ENCODE assay signal across 22 mouse cellular contexts in the genomic region with DNA sequence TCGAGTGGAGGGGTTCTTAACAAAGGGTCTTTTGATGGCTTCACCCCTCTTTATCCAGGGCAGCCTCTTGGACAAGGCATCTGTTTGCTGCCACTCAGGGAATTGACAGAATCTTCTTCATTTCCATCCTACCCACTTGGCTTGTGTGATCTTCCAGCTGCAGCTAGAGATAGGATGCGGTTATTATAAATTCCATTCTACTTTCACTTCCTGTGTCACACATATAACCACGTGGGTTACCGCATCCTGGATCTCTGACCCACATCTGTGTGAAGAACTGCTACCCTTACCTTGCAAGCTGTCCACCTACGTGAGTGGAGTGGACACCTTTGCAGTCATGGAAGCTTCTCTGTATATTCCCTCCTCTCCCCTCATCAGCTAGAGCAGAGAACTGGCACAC.
DNase-seq lines count a peak whose midpoint lies in the region; ATAC-seq and TF ChIP-seq lines count a peak whose summit lies in the region.
"Had no signal": no experiment of that assay in that cellular context is flagged by ENCODE, and none has a peak within 500 bp of the region (broad histone marks: within the 10 kb centered on the region; RNA-seq: fewer than 3 reads in every experiment).

No protein-coding gene starts in this region.

- no peak overlapping the region for H3K4me2 ChIP-seq in midbrain, embryonic 16.5 days (ENCODE audit: low read length)
- H3K4me2 ChIP-seq in hindbrain, embryonic 11.5 days (replicated peaks; ENCODE audit: low read depth, low read length): no peak overlapping the region
- H3K4me2 ChIP-seq: embryonic facial prominence, embryonic 13.5 days; heart, embryonic 11.5 days; hindbrain, embryonic 15.5 days; limb, embryonic 15.5 days; midbrain, embryonic 12.5 days had no signal

- peak; percentile 3 for DNase-seq in lung, postnatal 36 days
- DNase-seq in lung, postnatal 10 days: no peak
- DNase-seq in induced T-regulatory cell, adult 2 months (ENCODE audit: low read depth): peak; percentile 68
- peak; percentile 54 for DNase-seq in splenic B cell, adult 2 months (ENCODE audit: low read depth, low spot score)
- no peak for DNase-seq in adipocyte (ENCODE audit: low spot score)
- no peak for DNase-seq in hindbrain, embryonic 11.5 days (ENCODE audit: low spot score)
- DNase-seq in gastrocnemius, adult 2 months: no peak
- DNase-seq: adrenal gland, adult 8-10 months; cerebellum, adult 18-20 months; forebrain, postnatal 0 days; gastrocnemius, postnatal 10 days; kidney, adult 11 months; kidney, postnatal 14 days; layer of hippocampus, adult 9-11 months had no signal

- H3K27me3 ChIP-seq in splenic B cell, adult 2 months (ENCODE audit: control insufficient read depth, insufficient read depth, low read length, poor library complexity, severe bottlenecking): no peaks in the 10 kb centered on the region
- no peaks in the 10 kb centered on the region for H3K27me3 ChIP-seq in midbrain, embryonic 16.5 days (ENCODE audit: control insufficient read depth, insufficient read depth, low read depth, low read length)
- H3K27me3 ChIP-seq in hindbrain, embryonic 11.5 days (ENCODE audit: control insufficient read depth, insufficient read depth, low read length): no peaks in the 10 kb centered on the region
- H3K27me3 ChIP-seq: embryonic facial prominence, embryonic 13.5 days; hindbrain, embryonic 15.5 days; limb, embryonic 15.5 days; midbrain, embryonic 12.5 days had no signal

- WGBS in midbrain, embryonic 16.5 days: 70% methylated on average over 5 of the region's 5 CpGs
- 76% methylated on average over 5 of the region's 5 CpGs for WGBS in hindbrain, embryonic 11.5 days

- H3K4me1 ChIP-seq in midbrain, embryonic 16.5 days (ENCODE audit: control insufficient read depth, insufficient read depth, low read length): no peaks in the 10 kb centered on the region
- no peaks in the 10 kb centered on the region for H3K4me1 ChIP-seq in hindbrain, embryonic 11.5 days (replicated peaks; ENCODE audit: control insufficient read depth, insufficient read depth, low read length)
- H3K4me1 ChIP-seq: embryonic facial prominence, embryonic 13.5 days; hindbrain, embryonic 15.5 days; limb, embryonic 15.5 days; midbrain, embryonic 12.5 days had no signal

- no peak overlapping the region for H3K4me3 ChIP-seq in midbrain, embryonic 16.5 days (ENCODE audit: low read depth, low read length)
- H3K4me3 ChIP-seq in hindbrain, embryonic 11.5 days (ENCODE audit: low read depth, low read length): no peak overlapping the region
- H3K4me3 ChIP-seq in gastrocnemius, adult 2 months: no peak overlapping the region
- H3K4me3 ChIP-seq: embryonic facial prominence, embryonic 13.5 days; hindbrain, embryonic 15.5 days; limb, embryonic 15.5 days; midbrain, embryonic 12.5 days; myocyte had no signal

- intact Hi-C loops in gastrocnemius, adult 2 months (cut with DNase I): loop anchor here (10.0 kb wide), 1 partner anchor 1054 kb away; no protein-coding TSS in a partner anchor

- no peaks in the 10 kb centered on the region for H3K9me3 ChIP-seq in midbrain, embryonic 16.5 days (replicated peaks; ENCODE audit: control insufficient read depth, low read length, poor library complexity, severe bottlenecking)
- H3K9me3 ChIP-seq in hindbrain, embryonic 11.5 days (ENCODE audit: control insufficient read depth, low read length): no peaks in the 10 kb centered on the region
- H3K9me3 ChIP-seq: embryonic facial prominence, embryonic 13.5 days; G1E; hindbrain, embryonic 15.5 days; limb, embryonic 15.5 days; midbrain, embryonic 12.5 days had no signal

- H3K9ac ChIP-seq in midbrain, embryonic 16.5 days (ENCODE audit: low read depth, low read length): no peak overlapping the region
- H3K9ac ChIP-seq in hindbrain, embryonic 11.5 days (ENCODE audit: low read depth, low read length): no peak overlapping the region
- H3K9ac ChIP-seq: embryonic facial prominence, embryonic 13.5 days; forebrain, postnatal 0 days; hindbrain, embryonic 15.5 days; limb, embryonic 15.5 days; midbrain, embryonic 12.5 days had no signal

- TF ChIP-seq CTCF in gastrocnemius, adult 2 months (IDR thresholded peaks at IDR 0.05): no peak

- H3K27ac ChIP-seq in midbrain, embryonic 16.5 days (ENCODE audit: low read length): no peak overlapping the region
- no peak overlapping the region for H3K27ac ChIP-seq in hindbrain, embryonic 11.5 days (ENCODE audit: low read depth, low read length)
- no peak overlapping the region for H3K27ac ChIP-seq in gastrocnemius, adult 2 months
- H3K27ac ChIP-seq: embryonic facial prominence, embryonic 13.5 days; hindbrain, embryonic 15.5 days; limb, embryonic 15.5 days; midbrain, embryonic 12.5 days had no signal

- no peaks in the 10 kb centered on the region for H3K36me3 ChIP-seq in splenic B cell, adult 2 months (ENCODE audit: control insufficient read depth, insufficient read depth, low read length, poor library complexity, severe bottlenecking)
- H3K36me3 ChIP-seq in midbrain, embryonic 16.5 days (ENCODE audit: control insufficient read depth, insufficient read depth, low read length): no peaks in the 10 kb centered on the region
- H3K36me3 ChIP-seq in hindbrain, embryonic 11.5 days (ENCODE audit: control insufficient read depth, insufficient read depth, low read length): no peaks in the 10 kb centered on the region
- H3K36me3 ChIP-seq: embryonic facial prominence, embryonic 13.5 days; G1E; hindbrain, embryonic 15.5 days; limb, embryonic 15.5 days; midbrain, embryonic 12.5 days had no signal

- no peak for ATAC-seq in midbrain, embryonic 16.5 days
- ATAC-seq in hindbrain, embryonic 11.5 days (ENCODE audit: low FRiP score): no peak
- ATAC-seq: forebrain, postnatal 0 days had no signal

Comparison
In these comparisons a context has a peak if more than half of its experiments do, and no peak if none do; other contexts are left out.
1. DNase-seq: peak in lung, postnatal 36 days (single experiment), induced T-regulatory cell, adult 2 months (single experiment) and splenic B cell, adult 2 months (single experiment); none in lung, postnatal 10 days (single experiment), adipocyte (single experiment), hindbrain, embryonic 11.5 days (single experiment) and gastrocnemius, adult 2 months (single experiment).